Mouse (Mus musculus) left cerebral cortex, postnatal 4 days (tissue): ENCODE data around the gene Anapc2. TPM values are rescaled to one million over a fixed set of nuclear protein-coding genes. Genes with fewer than 3 reads are reported as not detected.

ENCODE experiments used
- DNase-seq: peaks from one replicate; pipeline ENCODE4 v3.0.0-alpha.2; 2022
- intact Hi-C: fragments of 180-260 bp; cut with DNase I; formaldehyde crosslinking; loops from one replicate; pipeline ENCODE4 v1.15.1; 2025
- total RNA-seq, 2 experiments: library from RNA; stranded (reverse); gene quantifications; 2 replicates each; pipeline ENCODE4 v1.2.3; 2021

The Anapc2 gene
- total RNA-seq, 2 experiments from 2014 or later: 108 to 121 TPM

GRCm38 (mm10) chr2:25265897-25266656, 6.2 kb upstream of the Anapc2 start:
- intact Hi-C loops: no loop called here
- DNase-seq: peak; percentile 95

- DNase-seq: peak; percentile 87
Observed at GRCm38 (mm10) chr2:25266720-25267119, 5.6 kb upstream of the Anapc2 start.

GRCm38 (mm10) chr2:25267241-25267640, 5.0 kb upstream of the Anapc2 start:
- intact Hi-C loops: no loop called here
- peak; percentile 80 for DNase-seq

More at GRCm38 (mm10) chr2:25266720-25267119, 5.6 kb upstream of the Anapc2 start:
- intact Hi-C loops: no loop called here

- intact Hi-C loops: no loop called here
- DNase-seq: no peak
Observed at GRCm38 (mm10) chr2:25267746-25268309, 4.5 kb upstream of the Anapc2 start.

GRCm38 (mm10) chr2:25272515-25272914, 237 bp downstream of the Anapc2 start:
- DNase-seq: no peak
- intact Hi-C loops: no loop called here

- intact Hi-C loops: no loop called here
- no peak for DNase-seq
Observed at GRCm38 (mm10) chr2:25273010-25273409, 732 bp downstream of the Anapc2 start.

- intact Hi-C loops: no loop called here
Observed at GRCm38 (mm10) chr2:25278928-25279882, 6.9 kb downstream of the Anapc2 start.

GRCm38 (mm10) chr2:25285551-25285950, 13.3 kb downstream of the Anapc2 start:
- intact Hi-C loops: no loop called here
- DNase-seq: no peak

More at GRCm38 (mm10) chr2:25278928-25279882, 6.9 kb downstream of the Anapc2 start:
- peak; percentile 92 for DNase-seq

- DNase-seq: no peak
- intact Hi-C loops: no loop called here
Observed at GRCm38 (mm10) chr2:25286314-25286713, 14.0 kb downstream of the Anapc2 start.

GRCm38 (mm10) chr2:25286837-25287636, 14.8 kb downstream of the Anapc2 start:
- DNase-seq: no peak

GRCm38 (mm10) chr2:25287927-25288649, 15.8 kb downstream of the Anapc2 start, which contains the start of gene Tmem210:
Gene Tmem210, plus strand, starts transcription at chr2:25288145.
- DNase-seq: no peak
- intact Hi-C loops: no loop called here

More at GRCm38 (mm10) chr2:25286837-25287636, 14.8 kb downstream of the Anapc2 start:
- intact Hi-C loops: no loop called here

- DNase-seq: no peak
- intact Hi-C loops: no loop called here
Observed at GRCm38 (mm10) chr2:25288734-25289345, 16.6 kb downstream of the Anapc2 start.

GRCm38 (mm10) chr2:25289651-25290050, 17.4 kb downstream of the Anapc2 start, which contains the start of gene Lrrc26:
Gene Lrrc26, plus strand, starts transcription at chr2:25289915.
- intact Hi-C loops: no loop called here
- peak; percentile 84 for DNase-seq

GRCm38 (mm10) chr2:25290101-25290815, 18.0 kb downstream of the Anapc2 start:
- intact Hi-C loops: no loop called here
- DNase-seq: peak; percentile 55

GRCm38 (mm10) chr2:25290816-25291130, 18.5 kb downstream of the Anapc2 start:
- DNase-seq: peak; percentile 59

GRCm38 (mm10) chr2:25291184-25292053, 19.1 kb downstream of the Anapc2 start:
- intact Hi-C loops: no loop called here
- no peak for DNase-seq

More at GRCm38 (mm10) chr2:25290816-25291130, 18.5 kb downstream of the Anapc2 start:
- intact Hi-C loops: no loop called here

GRCm38 (mm10) chr2:25292054-25292544, 19.8 kb downstream of the Anapc2 start:
- no peak for DNase-seq
- intact Hi-C loops: no loop called here
